Mouse (Mus musculus): ENCODE measurements around the gene Olfr480. TPM values are rescaled to one million over a fixed set of nuclear protein-coding genes. Genes with fewer than 3 reads are reported as not detected.

The Olfr480 gene
- polyA plus RNA-seq (2012; rRNA removed): not detected in 2 replicates

DNA sequence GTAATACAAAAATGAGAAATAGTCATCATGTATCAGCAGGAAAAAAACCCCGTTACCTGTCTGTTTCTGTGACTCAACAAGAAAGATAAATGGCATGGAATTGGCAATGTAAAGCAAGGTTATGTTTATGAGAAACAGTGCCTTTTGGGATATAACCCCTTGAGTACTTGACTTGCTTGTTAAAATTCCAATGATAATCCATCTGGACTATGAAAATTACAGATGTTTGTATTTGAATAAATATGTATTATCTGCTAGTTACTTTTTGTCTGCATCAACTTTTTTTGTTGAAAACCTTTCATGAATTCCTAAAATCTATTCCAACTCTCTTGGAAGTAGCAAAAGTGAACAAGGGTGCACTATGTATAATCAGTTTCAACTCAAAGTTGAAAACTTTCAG is at the start of gene Olfr480:
Gene Olfr480 (minus strand): TSS at position 101 of the 400 bp plus-strand sequence.
- DNase-seq (ENCODE audit: extremely low spot score in 1 of 2, low spot score in 1 of 2): no peak

DNA sequence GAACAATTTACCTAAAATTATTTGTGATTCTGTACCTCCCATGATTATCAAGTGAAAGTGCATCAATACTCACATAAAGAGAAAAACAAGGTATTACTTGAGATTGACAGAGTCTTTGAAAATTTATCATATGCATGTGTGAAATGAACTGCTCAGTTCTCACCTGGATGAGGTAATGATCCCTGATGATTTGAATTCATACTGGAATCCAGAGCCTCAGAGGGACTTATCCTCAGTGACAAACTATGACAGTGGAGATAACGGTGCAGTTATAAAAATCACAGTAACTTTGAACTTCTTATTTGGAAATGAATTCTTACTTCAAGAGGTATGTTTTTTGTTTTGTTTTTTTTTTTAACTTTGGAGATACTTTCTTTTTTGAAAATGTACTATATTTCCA is 33.4 kb upstream of the Olfr480 start, which contains the start of gene Olfr483:
Gene Olfr483 (plus strand): TSS at position 301 of the 400 bp plus-strand sequence.
- no peak for DNase-seq (ENCODE audit: extremely low spot score in 1 of 2, low spot score in 1 of 2)

DNA sequence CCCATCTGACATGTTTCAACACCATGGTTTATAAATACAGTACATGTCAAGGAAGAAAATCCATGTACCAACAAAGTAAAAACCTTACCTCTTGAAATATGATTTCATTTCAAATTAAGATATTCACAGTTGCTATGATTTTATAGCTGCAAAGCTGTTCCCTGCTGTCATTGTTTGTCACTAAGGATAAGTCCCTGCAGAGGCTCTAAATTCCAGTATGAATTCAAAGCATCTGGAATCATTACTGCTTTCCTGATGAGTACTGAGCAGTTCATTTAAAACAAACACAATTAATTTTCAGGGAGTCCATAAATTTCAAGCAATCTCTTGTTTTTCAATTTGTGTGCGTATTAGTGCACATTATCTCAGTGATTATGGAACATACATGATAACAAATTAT is 30.3 kb upstream of the Olfr480 start, which contains the start of gene Olfr482:
Gene Olfr482 (minus strand): TSS at position 101 of the 400 bp plus-strand sequence.
- DNase-seq (ENCODE audit: extremely low spot score in 1 of 2, low spot score in 1 of 2): no peak

DNA sequence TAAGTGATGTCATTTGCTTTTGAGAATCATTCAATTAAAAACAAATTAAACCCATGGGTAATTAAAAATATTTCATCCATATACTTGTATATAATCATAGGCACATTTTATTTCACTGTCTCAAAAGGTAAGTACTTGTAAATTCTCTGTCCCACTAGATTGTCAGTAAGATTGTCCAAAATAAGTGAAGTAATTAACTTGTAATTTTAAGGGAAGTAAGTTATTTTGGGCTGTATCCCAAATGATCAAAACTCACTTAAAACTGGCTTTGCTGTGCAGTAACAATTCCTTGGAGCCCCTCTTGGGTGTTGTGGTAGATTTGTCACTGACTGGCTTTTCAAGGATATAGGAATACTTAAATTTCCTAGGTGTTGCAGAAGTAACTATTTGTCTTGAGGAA is 12.4 kb upstream of the Olfr480 start, which contains the start of gene Olfr481:
Gene Olfr481 (plus strand): TSS at position 301 of the 400 bp plus-strand sequence.
- DNase-seq (ENCODE audit: extremely low spot score in 1 of 2, low spot score in 1 of 2): no peak

DNA sequence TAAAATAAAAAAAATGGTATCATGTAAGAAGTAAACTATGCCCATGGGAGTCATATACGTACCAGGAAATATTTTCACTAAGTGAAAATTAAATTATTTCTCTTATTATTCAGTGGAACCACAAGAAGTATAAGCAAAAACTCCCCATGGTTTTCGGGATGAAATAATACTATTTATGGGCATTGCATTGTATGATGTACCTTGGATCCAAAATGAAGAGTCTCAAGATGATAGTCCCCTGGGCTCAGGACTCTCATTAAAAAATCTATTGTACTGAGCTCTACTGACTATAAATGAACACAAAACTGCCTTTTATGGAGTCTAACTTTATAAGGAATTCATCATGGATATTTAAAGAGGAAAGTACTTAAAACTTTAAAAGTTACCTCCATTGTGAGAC is 16.8 kb downstream of the Olfr480 start, which contains the start of gene Olfr479:
Gene Olfr479 (plus strand): TSS at position 301 of the 400 bp plus-strand sequence.
- no peak for DNase-seq (ENCODE audit: extremely low spot score in 1 of 2, low spot score in 1 of 2)

DNA sequence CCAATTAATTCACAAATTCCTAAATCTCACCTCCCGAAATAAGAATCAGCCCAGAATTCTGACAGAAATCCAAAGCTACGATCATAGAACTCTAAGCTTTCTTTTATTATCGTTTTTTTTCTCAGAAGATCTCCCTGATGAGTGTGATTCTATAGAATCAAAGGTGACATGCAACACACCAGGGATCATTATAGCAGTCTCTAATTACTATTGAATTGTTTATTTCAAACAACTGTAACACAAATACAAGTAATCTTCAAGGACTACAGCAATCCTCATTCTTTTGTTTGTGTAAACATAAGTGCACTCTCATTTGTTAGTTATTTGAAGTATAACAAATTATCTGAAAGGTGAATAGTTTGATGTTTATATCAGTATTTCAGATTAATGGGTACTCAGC is 33.3 kb downstream of the Olfr480 start, which contains the start of gene Olfr478:
Gene Olfr478 (minus strand): TSS at position 101 of the 400 bp plus-strand sequence.
- no peak for DNase-seq (ENCODE audit: extremely low spot score in 1 of 2, low spot score in 1 of 2)

Other genes with a start within 250 kb of the Olfr480 start
- gene Olfr469, start 241.8 kb downstream of the Olfr480 start, polyA plus RNA-seq (2012; rRNA removed): not detected in 2 replicates
- not detected in 2 replicates for gene Olfr470, start 219.9 kb downstream of the Olfr480 start, polyA plus RNA-seq (2012; rRNA removed)
- gene Olfr472, start 169.4 kb downstream of the Olfr480 start, polyA plus RNA-seq (2012; rRNA removed): not detected in 2 replicates
- gene Olfr473, start 136.9 kb downstream of the Olfr480 start, polyA plus RNA-seq (2012; rRNA removed): not detected in 2 replicates
- gene Olfr474, start 112.7 kb downstream of the Olfr480 start, polyA plus RNA-seq (2012; rRNA removed): not detected in 2 replicates
- gene Olfr476, start 102.5 kb downstream of the Olfr480 start, polyA plus RNA-seq (2012; rRNA removed): not detected in 2 replicates
- gene Olfr477, start 80.7 kb downstream of the Olfr480 start, polyA plus RNA-seq (2012; rRNA removed): not detected in 2 replicates
- gene Olfr478, start 33.4 kb downstream of the Olfr480 start, polyA plus RNA-seq (2012; rRNA removed): not detected in 2 replicates
- gene Olfr479, start 16.7 kb downstream of the Olfr480 start, polyA plus RNA-seq (2012; rRNA removed): not detected in 2 replicates
- gene Olfr481, start 12.5 kb upstream of the Olfr480 start, polyA plus RNA-seq (2012; rRNA removed): not detected in 2 replicates
- 0.04 TPM in 1 of 2 replicates, not detected in the other for gene Olfr482, start 30.2 kb upstream of the Olfr480 start, polyA plus RNA-seq (2012; rRNA removed)
- not detected in 2 replicates for gene Olfr483, start 33.5 kb upstream of the Olfr480 start, polyA plus RNA-seq (2012; rRNA removed)
- gene Olfr484, start 60.1 kb upstream of the Olfr480 start, polyA plus RNA-seq (2012; rRNA removed): not detected in 2 replicates
- not detected in 2 replicates for gene Olfr485, start 92.5 kb upstream of the Olfr480 start, polyA plus RNA-seq (2012; rRNA removed)
- not detected in 2 replicates for gene Olfr486, start 105.4 kb upstream of the Olfr480 start, polyA plus RNA-seq (2012; rRNA removed)
- not detected in 2 replicates for gene Olfr487, start 147.3 kb upstream of the Olfr480 start, polyA plus RNA-seq (2012; rRNA removed)
- gene Olfr488, start 191.0 kb upstream of the Olfr480 start, polyA plus RNA-seq (2012; rRNA removed): not detected in 2 replicates
- gene Olfr490, start 221.6 kb upstream of the Olfr480 start, polyA plus RNA-seq (2012; rRNA removed): not detected in 2 replicates
- not detected in 2 replicates for gene Olfr491, start 246.1 kb upstream of the Olfr480 start, polyA plus RNA-seq (2012; rRNA removed)